In the genomic region with DNA sequence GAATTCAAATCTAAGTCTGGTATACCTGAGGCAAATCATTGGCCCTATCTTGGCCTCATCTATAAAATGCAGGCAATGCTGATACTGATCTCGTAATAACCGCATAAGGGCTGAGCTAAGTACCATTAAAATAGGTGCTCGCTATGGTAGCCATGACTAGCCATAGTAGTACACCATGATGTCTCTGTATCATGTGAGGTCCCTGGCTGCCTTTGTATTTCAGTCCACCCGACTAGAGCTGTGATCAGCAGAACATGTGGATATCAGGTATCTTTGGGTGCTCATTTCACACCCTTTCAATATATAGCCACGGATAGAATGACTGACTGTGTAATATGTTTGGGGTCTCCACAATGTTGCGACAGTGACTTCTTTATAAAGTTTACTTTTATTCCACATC, we compare ENCODE assay signal across 32 mouse cellular contexts. TPM values are rescaled to one million over a fixed set of nuclear protein-coding genes. Genes with fewer than 3 reads are reported as not detected.
DNase-seq lines count a peak whose midpoint lies in the region; ATAC-seq lines count a peak whose summit lies in the region.
"Had no signal": no experiment of that assay in that cellular context is flagged by ENCODE, and none has a peak within 500 bp of the region (broad histone marks: within the 10 kb centered on the region; RNA-seq: fewer than 3 reads in every experiment).

No protein-coding gene starts in this region.

- H3K4me3 ChIP-seq in heart, embryonic 10.5 days, result no peak overlapping the region
- H3K4me3 ChIP-seq in liver, embryonic 13.5 days (replicated peaks), result peak overlapping the region; percentile 78
- H3K4me3 ChIP-seq: forebrain, embryonic 13.5 days; hindbrain, embryonic 12.5 days; intestine, embryonic 15.5 days; layer of hippocampus, adult 2 months; limb, embryonic 13.5 days; midbrain, embryonic 10.5 days; myocyte; neural tube, embryonic 12.5 days; stomach, embryonic 15.5 days had no signal

- no peaks in the 10 kb centered on the region for H3K9me3 ChIP-seq in heart, embryonic 10.5 days
- H3K9me3 ChIP-seq in liver, embryonic 13.5 days (replicated peaks), result no peaks in the 10 kb centered on the region
- H3K9me3 ChIP-seq: forebrain, embryonic 13.5 days; hindbrain, embryonic 12.5 days; intestine, embryonic 15.5 days; limb, embryonic 13.5 days; midbrain, embryonic 10.5 days; neural tube, embryonic 12.5 days; stomach, embryonic 15.5 days had no signal

- no peaks in the 10 kb centered on the region for H3K27me3 ChIP-seq in heart, embryonic 10.5 days (ENCODE audit: insufficient read depth, poor library complexity, severe bottlenecking)
- H3K27me3 ChIP-seq in liver, embryonic 13.5 days, result no peaks in the 10 kb centered on the region
- H3K27me3 ChIP-seq: forebrain, embryonic 13.5 days; hindbrain, embryonic 12.5 days; intestine, embryonic 15.5 days; limb, embryonic 13.5 days; neural tube, embryonic 12.5 days; stomach, embryonic 15.5 days had no signal

- WGBS in heart, embryonic 10.5 days, result 86% methylated on average over 6 of the region's 6 CpGs
- WGBS in liver, embryonic 13.5 days (ENCODE audit: insufficient replicate concordance), result 67% methylated on average over 6 of the region's 6 CpGs

- peak overlapping the region; percentile 17 for H3K27ac ChIP-seq in heart, embryonic 10.5 days
- peak overlapping the region; percentile 98 for H3K27ac ChIP-seq in liver, embryonic 13.5 days
- H3K27ac ChIP-seq: forebrain, embryonic 13.5 days; hindbrain, embryonic 12.5 days; hindbrain, postnatal 0 days; intestine, embryonic 15.5 days; layer of hippocampus, adult 2 months; limb, embryonic 13.5 days; midbrain, embryonic 10.5 days; neural tube, embryonic 12.5 days; stomach, embryonic 15.5 days had no signal

- no peaks in the 10 kb centered on the region for H3K4me1 ChIP-seq in heart, embryonic 10.5 days
- peaks cover 55% of the 10 kb centered on the region for H3K4me1 ChIP-seq in liver, embryonic 13.5 days (replicated peaks)
- H3K4me1 ChIP-seq: hindbrain, embryonic 12.5 days; intestine, embryonic 15.5 days; limb, embryonic 13.5 days; neural tube, embryonic 12.5 days had no signal

- intact Hi-C loops in heart, postnatal 25 days (cut with DNase I), result loop anchor here (5.0 kb wide), 1 partner anchor 177 kb away; no protein-coding TSS in a partner anchor

- DNase-seq in heart, embryonic 10.5 days (ENCODE audit: low spot score), result no peak
- no peak for DNase-seq in heart, postnatal 25 days (ENCODE audit: low spot score)
- DNase-seq in spleen, adult 12 weeks (ENCODE audit: low spot score), result peak; percentile 30
- DNase-seq in spleen, adult 18-20 months, result no peak
- peak; percentile 24 for DNase-seq in liver, embryonic 13.5 days
- DNase-seq in layer of hippocampus, postnatal 14 days (ENCODE audit: low spot score in 2 of 2), result no peak
- DNase-seq in cerebellum, postnatal 10 days, result no peak
- DNase-seq: adrenal gland, adult 2 months; cerebellum, adult 11 months; cerebellum, adult 9-10 months; gastrocnemius, postnatal 10 days; heart, postnatal 14 days; kidney, adult 2 months; kidney, postnatal 36 days; lung, adult 2 months; lung, postnatal 14 days had no signal

- H3K4me2 ChIP-seq in liver, embryonic 13.5 days, result peak overlapping the region; percentile 85
- H3K4me2 ChIP-seq: forebrain, embryonic 13.5 days; hindbrain, embryonic 12.5 days; intestine, embryonic 15.5 days; limb, embryonic 13.5 days; neural tube, embryonic 12.5 days; stomach, embryonic 15.5 days had no signal

- no peak for ATAC-seq in liver, embryonic 13.5 days (ENCODE audit: low read depth)
- ATAC-seq in CD4-positive, CD25-positive, alpha-beta regulatory T cell, adult 4 months, result no peak
- ATAC-seq: activated CD4-positive, CD25-positive, alpha-beta regulatory T cell, adult 4 months; intestine, embryonic 15.5 days had no signal

- H3K9ac ChIP-seq in liver, embryonic 13.5 days, result peak overlapping the region; percentile 78
- H3K9ac ChIP-seq: forebrain, embryonic 13.5 days; hindbrain, embryonic 12.5 days; intestine, embryonic 15.5 days; limb, embryonic 13.5 days; neural tube, embryonic 12.5 days; stomach, embryonic 15.5 days had no signal

- H3K36me3 ChIP-seq in heart, embryonic 10.5 days, result no peaks in the 10 kb centered on the region
- peaks cover 47% of the 10 kb centered on the region for H3K36me3 ChIP-seq in liver, embryonic 13.5 days
- H3K36me3 ChIP-seq: hindbrain, embryonic 12.5 days; intestine, embryonic 15.5 days; limb, embryonic 13.5 days; midbrain, embryonic 10.5 days; neural tube, embryonic 12.5 days; stomach, embryonic 15.5 days had no signal

RNA-seq across cellular contexts. Expression of a gene that starts 1.9 kb away (rescaled TPM):
- 34.3 and 45.8 TPM in 2 replicates for polyA plus RNA-seq in heart, embryonic 10.5 days (2016; fragmentation: Nextera tagmentation; extraction: Ambion mirVana)
- total RNA-seq in heart, postnatal 25 days (2021), result 1 to 10 TPM; 1.1 to 1.4 TPM
- 610 and 732 TPM in 2 replicates for polyA plus RNA-seq in liver, embryonic 13.5 days (2015; fragmentation: Nextera tagmentation; extraction: Ambion mirVana)
- polyA plus RNA-seq in CD4-positive, CD25-positive, alpha-beta regulatory T cell, adult 4 months (2017; shearing (Covaris generic)), result not detected
- under 1 TPM; 0.28 to 0.33 TPM for total RNA-seq in layer of hippocampus, postnatal 14 days (2021)
- total RNA-seq: adrenal gland, adult 2 months; layer of hippocampus, adult 2 months; layer of hippocampus, postnatal 25 days; left cerebral cortex, adult 8-10 months; left cerebral cortex, postnatal 36 days had no signal
- polyA plus RNA-seq: adrenal gland, adult 2 months; gonadal fat pad, adult 2 months; myocyte had no signal

Comparison
In these comparisons a context has a peak if more than half of its experiments do, and no peak if none do; other contexts are left out.
1. DNase-seq: peak in spleen, adult 12 weeks (single experiment) and liver, embryonic 13.5 days (single experiment); none in heart, embryonic 10.5 days (single experiment), heart, postnatal 25 days (single experiment), spleen, adult 18-20 months (0 of 2), layer of hippocampus, postnatal 14 days (0 of 2) and cerebellum, postnatal 10 days (0 of 2).
2. RNA of a gene that starts 1.9 kb away (polyA plus RNA-seq): 610 to 732 TPM in liver, embryonic 13.5 days and 34.3 to 45.8 TPM in heart, embryonic 10.5 days; not detected in CD4-positive, CD25-positive, alpha-beta regulatory T cell, adult 4 months; every median in the first group is over 10 times any median in the second.